Mouse (Mus musculus) heart, postnatal 0 days (tissue): ENCODE results near the gene Slc37a3.

ENCODE experiments used
- CTCF ChIP-seq: IDR thresholded peaks from 2 replicates; pipeline ENCODE4 v1.5.1; 2016; ENCODE audit warnings: antibody characterized with exemption, control low read depth, low read depth
- EP300 ChIP-seq: IDR thresholded peaks from 2 replicates; pipeline ENCODE4 v1.6.1; 2016; ENCODE audit warnings: antibody characterized with exemption, low read depth

DNA sequence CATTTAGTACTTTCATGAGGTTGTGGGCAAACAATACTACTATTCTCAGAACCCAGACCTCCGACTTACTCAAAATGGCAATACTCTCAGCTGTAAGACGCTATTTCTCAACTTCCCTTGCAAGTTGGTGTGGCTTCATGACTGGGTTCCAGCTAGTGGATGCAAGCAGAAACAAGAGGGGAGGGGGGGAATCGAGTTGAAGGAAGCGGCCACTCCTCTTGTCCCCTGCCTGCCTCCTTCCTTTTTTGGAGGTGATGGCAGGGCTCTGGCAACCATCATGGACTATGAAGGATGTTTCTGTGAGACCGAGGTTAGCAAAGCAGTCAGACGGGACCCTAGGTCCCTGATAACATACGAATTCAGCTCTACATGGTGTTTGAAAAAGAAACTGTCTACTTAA lies 87.8 kb downstream of the Slc37a3 start:
- TF ChIP-seq EP300 (no peak), CTCF (no peak)
